Mouse (Mus musculus) MEL (cell line): ENCODE data around the gene Cnot2. TPM values are rescaled to one million over a fixed set of nuclear protein-coding genes. Genes with fewer than 3 reads are reported as not detected.

Experiments used
- DNase-seq: peaks from one replicate; pipeline ENCODE4 v3.0.0; 2011; ENCODE audit warnings: low read depth, low spot score
- H3K27ac ChIP-seq: 2 replicates; pipeline ENCODE4 v1.5.1; 2012; ENCODE audit warnings: low read depth, mild to moderate bottlenecking, control low read depth, low read length, moderate library complexity; ENCODE audit not compliant: control insufficient read depth
- H3K27me3 ChIP-seq, 2 experiments: fragments of 150-350 bp in 1 of 2; sonication (generic) in 1 of 2; 2 replicates each; pipeline ENCODE4 v1.6.1; 2012; ENCODE audit warnings: low read length in 2 of 2, mild to moderate bottlenecking in 2 of 2, improper control_type of control experiment in 1 of 2, moderate library complexity in 1 of 2; ENCODE audit not compliant: insufficient read depth in 2 of 2, control insufficient read depth in 1 of 2
- H3K36me3 ChIP-seq, 2 experiments: 2 replicates each; pipeline ENCODE4 v1.6.1; 2012 to 2014; ENCODE audit warnings: low read length in 2 of 2, improper control_type of control experiment in 1 of 2, inconsistent platforms in 1 of 2, mild to moderate bottlenecking in 1 of 2; ENCODE audit not compliant: insufficient read depth in 2 of 2, control insufficient read depth in 1 of 2
- H3K4me1 ChIP-seq, 2 experiments: fragments of 150-350 bp in 1 of 2; sonication (generic) in 1 of 2; 2 replicates each; pipeline ENCODE4 v1.6.1; 2012; ENCODE audit warnings: low read length in 2 of 2, improper control_type of control experiment in 1 of 2, mild to moderate bottlenecking in 1 of 2; ENCODE audit not compliant: insufficient read depth in 2 of 2, control insufficient read depth in 1 of 2
- H3K4me3 ChIP-seq, 2 experiments: fragments of 150-350 bp in 1 of 2; sonication (generic) in 1 of 2; 2 replicates each; pipeline ENCODE4 v1.5.1; 2012; ENCODE audit warnings: low read depth in 2 of 2, low read length in 2 of 2, mild to moderate bottlenecking in 2 of 2, moderate library complexity in 2 of 2, control low read depth in 1 of 2, improper control_type of control experiment in 1 of 2; ENCODE audit not compliant: control insufficient read depth in 1 of 2, insufficient read depth in 1 of 2
- H3K79me2 ChIP-seq: 2 replicates; pipeline ENCODE4 v1.6.1; 2012; ENCODE audit warnings: mild to moderate bottlenecking, low read length, moderate library complexity; ENCODE audit not compliant: control insufficient read depth, poor library complexity, insufficient read depth
- H3K9ac ChIP-seq: 2 replicates; pipeline ENCODE4 v1.6.1; 2012; ENCODE audit warnings: low read depth, mild to moderate bottlenecking, control low read depth, low read length, moderate library complexity; ENCODE audit not compliant: control insufficient read depth, poor library complexity, severe bottlenecking
- H3K9me3 ChIP-seq: fragments of 150-350 bp; sonication (generic); replicated peaks from 2 replicates; pipeline ENCODE4 v1.6.1; 2012; ENCODE audit warnings: mild to moderate bottlenecking, low read length, improper control_type of control experiment, moderate library complexity; ENCODE audit not compliant: insufficient read depth
- CTCF ChIP-seq, 3 experiments: IDR thresholded peaks in 2 of 3; conservative IDR thresholded peaks in 1 of 3; 2 replicates each; pipeline ENCODE4 v1.5.1; 2011 to 2012; ENCODE audit warnings: low read length in 3 of 3, low read depth in 2 of 3, mild to moderate bottlenecking in 2 of 3, improper control_type of control experiment in 1 of 3, inconsistent platforms in 1 of 3, mixed read lengths in 1 of 3, moderate library complexity in 1 of 3; ENCODE audit not compliant: control insufficient read depth in 1 of 3, insufficient read depth in 1 of 3, poor library complexity in 1 of 3, severe bottlenecking in 1 of 3
- E2F4 ChIP-seq: IDR thresholded peaks from 2 replicates; pipeline ENCODE4 v1.6.1; 2011; ENCODE audit warnings: low read depth, low read length, improper control_type of control experiment, borderline replicate concordance
- ELF1 ChIP-seq: IDR thresholded peaks from 2 replicates; pipeline ENCODE4 v1.6.1; 2014; ENCODE audit warnings: low read depth, mild to moderate bottlenecking, inconsistent platforms, low read length, improper control_type of control experiment, moderate library complexity
- EP300 ChIP-seq, 2 experiments: IDR thresholded peaks; 2 replicates each; pipeline ENCODE4 v1.6.1; 2011; ENCODE audit warnings: improper control_type of control experiment in 2 of 2, low read length in 2 of 2, low read depth in 1 of 2, mild to moderate bottlenecking in 1 of 2
- GABPA ChIP-seq: IDR thresholded peaks from 2 replicates; pipeline ENCODE4 v1.6.1; 2012; ENCODE audit warnings: low read depth, mild to moderate bottlenecking, inconsistent platforms, low read length, improper control_type of control experiment, moderate library complexity
- GATA1 ChIP-seq: IDR thresholded peaks from 2 replicates; pipeline ENCODE4 v1.6.1; 2011; ENCODE audit warnings: low read depth, low read length, improper control_type of control experiment
- JUND ChIP-seq: IDR thresholded peaks from 2 replicates; pipeline ENCODE4 v1.6.1; 2011; ENCODE audit warnings: low read depth, mild to moderate bottlenecking, improper control_type of control experiment, low read length
- KAT2A ChIP-seq: conservative IDR thresholded peaks from 2 replicates; pipeline ENCODE4 v1.6.1; 2012; ENCODE audit warnings: low read depth, low read length, improper control_type of control experiment, inconsistent platforms
- MAFK ChIP-seq: IDR thresholded peaks from 2 replicates; pipeline ENCODE4 v1.6.1; 2011; ENCODE audit warnings: low read depth, mild to moderate bottlenecking, low read length, improper control_type of control experiment, borderline replicate concordance
- MAZ ChIP-seq: IDR thresholded peaks from 2 replicates; pipeline ENCODE4 v1.6.1; 2012; ENCODE audit warnings: low read depth, mild to moderate bottlenecking, inconsistent platforms, low read length, improper control_type of control experiment
- MEF2A ChIP-seq: IDR thresholded peaks from 2 replicates; pipeline ENCODE4 v1.6.1; 2014; ENCODE audit warnings: low read depth, mild to moderate bottlenecking, inconsistent platforms, low read length, improper control_type of control experiment; ENCODE audit not compliant: poor library complexity, insufficient replicate concordance, severe bottlenecking; ENCODE audit errors: extremely low read depth
- MXI1 ChIP-seq: IDR thresholded peaks from 2 replicates; pipeline ENCODE4 v1.6.1; 2011; ENCODE audit warnings: mild to moderate bottlenecking, low read depth, low read length, improper control_type of control experiment
- MYB ChIP-seq: IDR thresholded peaks from 2 replicates; pipeline ENCODE4 v1.6.1; 2011; ENCODE audit warnings: mild to moderate bottlenecking, low read depth, low read length, improper control_type of control experiment
- MYC ChIP-seq: IDR thresholded peaks from 2 replicates; pipeline ENCODE4 v1.6.1; 2011; ENCODE audit warnings: low read depth, mild to moderate bottlenecking, low read length, improper control_type of control experiment, moderate library complexity
- NELFE ChIP-seq: IDR thresholded peaks from 2 replicates; pipeline ENCODE4 v1.6.1; 2011; ENCODE audit warnings: low read depth, low read length, improper control_type of control experiment
- POLR2AphosphoS2 ChIP-seq: IDR thresholded peaks from 2 replicates; pipeline ENCODE4 v1.6.1; 2011; ENCODE audit warnings: low read length, improper control_type of control experiment
- SIN3A ChIP-seq: IDR thresholded peaks from 2 replicates; pipeline ENCODE4 v1.6.1; 2012; ENCODE audit warnings: low read length, improper control_type of control experiment, inconsistent platforms
- SMC3 ChIP-seq: IDR thresholded peaks from 2 replicates; pipeline ENCODE4 v1.6.1; 2011; ENCODE audit warnings: low read depth, low read length, improper control_type of control experiment
- TBP ChIP-seq: IDR thresholded peaks from 2 replicates; pipeline ENCODE4 v1.8.0; 2011; ENCODE audit warnings: low read depth, low read length, improper control_type of control experiment
- TCF12 ChIP-seq: IDR thresholded peaks from 2 replicates; pipeline ENCODE4 v1.6.1; 2014; ENCODE audit warnings: low read depth, mild to moderate bottlenecking, inconsistent platforms, low read length, improper control_type of control experiment, moderate library complexity
- UBTF ChIP-seq: IDR thresholded peaks from 2 replicates; pipeline ENCODE4 v1.6.1; 2012; ENCODE audit warnings: low read depth, mild to moderate bottlenecking, inconsistent platforms, low read length, improper control_type of control experiment, moderate library complexity, borderline replicate concordance; ENCODE audit not compliant: insufficient read depth
- ZNF384 ChIP-seq: IDR thresholded peaks from 2 replicates; pipeline ENCODE4 v1.6.1; 2012; ENCODE audit warnings: low read depth, mild to moderate bottlenecking, inconsistent platforms, low read length, improper control_type of control experiment
- polyA plus RNA-seq, 2 experiments: library from polyadenylated mRNA; stranded (reverse) in 1 of 2; unstranded in 1 of 2; fragments of >175 nt in 1 of 2; fragments of >200 nt in 1 of 2; gene quantifications; 2 replicates each; pipeline versions ENCODE4 v1.2.1 to v1.2.4; 2012; ENCODE audit warnings: low replicate concordance in 2 of 2, low read depth in 1 of 2; ENCODE audit not compliant: insufficient read length in 2 of 2, insufficient read depth in 1 of 2, missing spikeins in 1 of 2
- total RNA-seq: library from RNA; depleted of rRNA; stranded (reverse); fragments of 300-350 nt; gene quantifications from 2 replicates; pipeline ENCODE4 v1.2.3, GENCODE M21; 2012

Cnot2 gene
- total and polyA plus RNA-seq, 3 experiments: 84.3 to 554 (median 88.8) TPM

GRCm38 (mm10) chr10:116581369-116581718 lies at the start of gene Cnot2 (continued):
- no peak; the same call in 1 of the 2 replicates for TF ChIP-seq TCF12

- Histone ChIP-seq H3K27ac (no peak overlapping the region), H3K36me3 (no peaks in the 10 kb centered on the region), H3K9me3 (no peaks in the 10 kb centered on the region), H3K4me3 (no peak overlapping the region), H3K79me2 (no peaks in the 10 kb centered on the region), H3K9ac (no peak overlapping the region), H3K27me3 (no peaks in the 10 kb centered on the region), H3K4me1 (no peaks in the 10 kb centered on the region)
- TF ChIP-seq MYB (no peak), POLR2AphosphoS2 (no peak), UBTF (no peak), MYC (no peak), MAZ (no peak), E2F4 (no peak), ZNF384 (no peak), ELF1 (no peak), NELFE (no peak), MEF2A (no peak), EP300 (IDR thresholded peaks at IDR 0.05; ENCODE audit: low read depth in 1 of 2, low read length in 2 of 2) (no peak), SIN3A (no peak), MAFK (no peak), GABPA (no peak)
- DNase-seq: no peak
Observed at GRCm38 (mm10) chr10:116628926-116629325, 47.6 kb upstream of the Cnot2 start.

GRCm38 (mm10) chr10:116626009-116626408 lies 44.7 kb upstream of the Cnot2 start:
- Histone ChIP-seq H3K27me3 (no peaks in the 10 kb centered on the region), H3K4me1 (no peaks in the 10 kb centered on the region), H3K4me3 (no peak overlapping the region)
- TF ChIP-seq TBP: no peak
- no peak for TF ChIP-seq JUND
- TF ChIP-seq SMC3: no peak
- TF ChIP-seq CTCF (IDR thresholded peaks at IDR 0.05 in 2 of 3, conservative IDR thresholded peaks at IDR 0.05 in 1 of 3; ENCODE audit: control insufficient read depth in 1 of 3, insufficient read depth in 1 of 3, low read depth in 2 of 3, low read length in 3 of 3, poor library complexity in 1 of 3, severe bottlenecking in 1 of 3): no peak
- no peak for TF ChIP-seq UBTF
- no peak for TF ChIP-seq NELFE
- TF ChIP-seq GATA1: no peak
- no peak for TF ChIP-seq KAT2A
- TF ChIP-seq MXI1: no peak
- no peak for TF ChIP-seq TCF12
- TF ChIP-seq MAZ: no peak
- no peak for TF ChIP-seq GABPA
- no peak for TF ChIP-seq POLR2AphosphoS2
- no peak for TF ChIP-seq SIN3A
- TF ChIP-seq, all 39 proteins: peak for 0
- H3K9ac ChIP-seq: no peak overlapping the region
- no peaks in the 10 kb centered on the region for H3K36me3 ChIP-seq
- no peaks in the 10 kb centered on the region for H3K79me2 ChIP-seq
- no peak overlapping the region for H3K27ac ChIP-seq
- no peak for DNase-seq
- no peaks in the 10 kb centered on the region for H3K9me3 ChIP-seq
